Mouse (Mus musculus) ovary, postnatal 36 days (tissue): ENCODE measurements around the gene Rbm17.

Experiments
- DNase-seq: peaks from one replicate; pipeline ENCODE4 v3.0.0; 2022; ENCODE audit warnings: low spot score, mixed read lengths

The Rbm17 gene

GRCm38 (mm10) chr2:11596690-11597089 lies 7.3 kb downstream of the Rbm17 start:
- no peak for DNase-seq

- DNase-seq: no peak
Measured at GRCm38 (mm10) chr2:11587996-11588395, 16.0 kb downstream of the Rbm17 start.

GRCm38 (mm10) chr2:11579399-11579798 lies 24.6 kb downstream of the Rbm17 start:
- no peak for DNase-seq

- no peak for DNase-seq
Measured at GRCm38 (mm10) chr2:11578187-11578586, 25.8 kb downstream of the Rbm17 start.

GRCm38 (mm10) chr2:11573684-11574083 lies 30.3 kb downstream of the Rbm17 start:
- no peak for DNase-seq

GRCm38 (mm10) chr2:11571004-11571535 lies 32.9 kb downstream of the Rbm17 start:
- peak; percentile 36 for DNase-seq

GRCm38 (mm10) chr2:11568471-11568870 lies 35.5 kb downstream of the Rbm17 start:
- no peak for DNase-seq

- no peak for DNase-seq
Measured at GRCm38 (mm10) chr2:11567781-11568362, 36.1 kb downstream of the Rbm17 start.

- no peak for DNase-seq
Measured at GRCm38 (mm10) chr2:11566898-11567297, 37.1 kb downstream of the Rbm17 start.

GRCm38 (mm10) chr2:11566241-11566640 lies 37.7 kb downstream of the Rbm17 start:
- no peak for DNase-seq

GRCm38 (mm10) chr2:11564768-11565167 lies 39.2 kb downstream of the Rbm17 start:
- no peak for DNase-seq

GRCm38 (mm10) chr2:11563256-11563655 lies 40.7 kb downstream of the Rbm17 start:
- no peak for DNase-seq

- no peak for DNase-seq
Measured at GRCm38 (mm10) chr2:11558654-11559053, 45.3 kb downstream of the Rbm17 start.

- no peak for DNase-seq
Measured at GRCm38 (mm10) chr2:11557244-11557643, 46.7 kb downstream of the Rbm17 start.

GRCm38 (mm10) chr2:11555316-11555715 lies 48.6 kb downstream of the Rbm17 start:
- no peak for DNase-seq

GRCm38 (mm10) chr2:11553471-11554400 lies 50.2 kb downstream of the Rbm17 start, which contains the start of gene Pfkfb3:
Gene Pfkfb3 (minus strand): TSS chr2:11554077.
- DNase-seq: peak; percentile 78

- DNase-seq: peak; percentile 42
Measured at GRCm38 (mm10) chr2:11552966-11553451, 50.9 kb downstream of the Rbm17 start.

GRCm38 (mm10) chr2:11552297-11552821 lies 51.6 kb downstream of the Rbm17 start:
- DNase-seq: no peak

GRCm38 (mm10) chr2:11551726-11552125 lies 52.2 kb downstream of the Rbm17 start:
- no peak for DNase-seq

GRCm38 (mm10) chr2:11548508-11548907 lies 55.4 kb downstream of the Rbm17 start:
- DNase-seq: no peak

- no peak for DNase-seq
Measured at GRCm38 (mm10) chr2:11547609-11548008, 56.3 kb downstream of the Rbm17 start.

- DNase-seq: no peak
Measured at GRCm38 (mm10) chr2:11546091-11546490, 57.9 kb downstream of the Rbm17 start.

GRCm38 (mm10) chr2:11545380-11545779 lies 58.6 kb downstream of the Rbm17 start:
- no peak for DNase-seq
